Mouse (Mus musculus): ENCODE data around the gene Tanc1. TPM values are rescaled to one million over a fixed set of nuclear protein-coding genes. Genes with fewer than 3 reads are reported as not detected.

Tanc1 gene
- total RNA-seq, 2 experiments from 2014 or later, result 18.9 to 31.4 TPM

DNA sequence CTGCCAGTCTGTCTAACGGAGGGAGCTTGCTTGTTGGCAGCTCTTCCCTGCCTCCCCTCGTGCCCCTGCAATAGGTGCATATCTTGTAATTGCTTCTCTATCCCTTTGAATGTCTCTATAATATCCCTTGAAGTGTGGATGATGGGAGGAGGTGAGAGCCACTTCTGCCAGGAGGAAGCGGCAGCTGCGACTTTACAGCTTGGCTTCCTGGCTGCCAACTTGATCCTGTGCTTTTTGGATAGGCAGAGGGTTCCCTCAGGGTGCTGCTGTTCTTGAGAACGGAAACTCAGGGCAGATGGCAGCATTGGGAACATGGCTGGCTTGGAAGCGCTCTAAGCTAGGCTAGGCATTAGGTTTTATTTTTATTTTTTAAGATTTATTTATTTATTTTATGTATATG is 183.0 kb downstream of the Tanc1 start:
- no peak for DNase-seq

DNA sequence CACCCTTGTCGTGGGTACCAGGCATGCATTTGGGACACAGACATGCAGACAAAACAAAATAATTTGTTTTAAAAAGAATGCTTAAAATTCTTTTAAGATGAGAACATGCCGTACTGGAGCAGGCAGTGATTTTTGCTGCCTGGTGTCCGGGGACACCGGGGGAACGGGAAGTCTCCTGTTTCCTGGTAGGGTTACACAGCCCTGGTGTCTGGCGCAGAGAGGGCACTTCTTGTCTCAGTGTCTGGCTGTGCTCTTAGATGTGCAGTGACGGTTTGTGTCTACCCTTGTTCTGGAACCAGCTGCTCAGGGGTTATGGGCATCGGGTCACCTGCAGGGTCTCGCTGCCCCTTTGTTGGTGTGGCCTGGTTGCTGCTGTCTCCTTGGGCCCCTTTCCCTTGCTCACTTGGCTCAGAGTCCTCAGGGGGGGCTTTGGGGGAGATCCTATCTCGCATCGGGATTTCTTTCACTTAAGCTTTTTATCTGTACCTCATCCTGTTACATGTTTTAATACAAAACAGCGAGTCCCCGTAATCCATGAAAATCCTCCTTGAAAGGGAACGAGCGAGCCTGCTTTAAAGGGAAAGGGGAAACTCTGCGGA is 187.2 kb downstream of the Tanc1 start:
- peak; percentile 9 for DNase-seq

DNA sequence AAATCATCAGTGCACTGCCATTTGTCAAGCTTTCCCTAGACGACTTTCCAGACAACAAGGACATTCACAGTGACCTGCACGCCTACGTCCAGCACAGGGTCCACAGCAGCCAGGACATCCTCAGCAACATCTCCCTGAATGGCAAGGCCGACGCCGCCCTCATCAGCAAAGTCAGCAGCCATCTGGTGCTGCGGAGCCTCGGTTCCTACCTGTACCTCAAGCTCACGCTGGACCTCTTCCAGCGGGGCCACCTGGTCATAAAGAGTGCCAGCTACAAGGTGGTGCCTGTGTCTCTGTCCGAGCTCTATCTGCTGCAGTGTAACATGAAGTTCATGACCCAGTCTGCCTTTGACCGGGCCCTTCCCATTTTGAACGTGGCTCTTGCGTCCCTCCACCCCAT is 187.7 kb downstream of the Tanc1 start:
- no peak for DNase-seq

DNA sequence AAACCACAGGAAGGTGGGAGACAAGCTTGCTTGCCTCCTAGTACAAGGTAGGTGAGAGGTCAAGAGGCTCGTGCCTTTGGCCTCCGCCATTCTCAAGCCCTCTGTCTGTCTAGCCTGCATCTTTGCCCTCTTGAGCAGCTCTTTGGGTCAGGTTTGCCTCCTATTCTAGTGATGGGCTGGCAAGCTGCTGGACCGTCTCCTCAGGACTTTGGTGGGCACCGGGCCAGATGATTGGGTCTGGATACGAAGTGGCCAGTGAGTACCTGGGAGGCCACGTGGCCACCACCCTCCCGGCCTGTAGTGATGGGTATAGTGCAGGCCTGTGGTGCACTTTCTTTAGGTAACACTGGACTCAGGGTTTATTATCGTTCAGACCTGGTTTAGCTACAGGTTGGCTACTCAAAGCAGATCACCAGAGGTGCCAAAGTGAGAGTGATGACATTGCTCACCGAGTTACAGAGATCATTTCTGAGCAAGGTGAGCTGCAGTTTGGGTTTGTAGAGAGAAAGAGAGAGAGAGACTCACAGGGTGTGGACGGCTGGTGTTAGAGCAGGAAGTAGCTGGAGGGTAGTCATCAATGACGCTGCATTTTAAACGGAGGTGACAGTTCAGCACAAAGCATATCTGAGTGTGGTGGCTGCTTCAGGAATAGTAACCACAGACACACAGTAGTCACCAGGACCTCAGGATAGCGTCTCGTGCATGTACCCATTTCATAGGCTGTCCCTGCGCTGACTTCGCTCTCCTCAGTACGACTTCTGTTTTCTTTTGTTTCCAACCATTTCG is 188.8 kb downstream of the Tanc1 start:
- DNase-seq, result no peak

DNA sequence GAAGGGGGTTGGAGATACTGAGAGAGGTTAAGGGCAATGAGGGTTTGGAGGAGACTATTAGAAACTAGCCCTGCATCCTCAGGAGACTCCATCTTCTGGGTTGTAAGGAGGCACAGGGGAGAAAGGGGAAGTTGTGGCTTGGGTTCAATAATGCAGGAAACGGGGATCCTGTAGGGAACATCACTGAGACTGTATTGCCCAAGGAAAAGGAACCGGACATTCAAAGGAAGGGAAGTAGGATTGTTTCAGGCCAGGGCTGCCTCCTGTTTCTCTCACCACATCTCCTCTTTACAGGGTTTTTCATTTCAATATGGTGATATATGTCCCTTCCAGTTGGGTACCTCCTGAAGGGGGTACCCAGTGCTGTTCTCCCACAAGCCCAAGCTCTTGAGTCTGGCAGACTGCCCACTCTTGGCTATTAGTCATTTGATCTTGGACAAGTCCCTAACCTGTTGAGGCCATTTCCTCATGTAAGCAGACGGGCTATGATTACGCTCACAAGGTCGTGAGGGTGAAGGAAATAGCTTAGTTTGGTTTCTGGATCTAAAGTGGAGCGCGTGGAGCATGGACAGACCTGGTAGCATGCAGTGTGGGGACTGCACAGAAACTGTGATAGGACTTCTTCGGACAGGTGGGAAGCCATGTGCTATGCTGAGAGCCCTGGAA is 191.0 kb downstream of the Tanc1 start:
- DNase-seq, result peak; percentile 28

DNA sequence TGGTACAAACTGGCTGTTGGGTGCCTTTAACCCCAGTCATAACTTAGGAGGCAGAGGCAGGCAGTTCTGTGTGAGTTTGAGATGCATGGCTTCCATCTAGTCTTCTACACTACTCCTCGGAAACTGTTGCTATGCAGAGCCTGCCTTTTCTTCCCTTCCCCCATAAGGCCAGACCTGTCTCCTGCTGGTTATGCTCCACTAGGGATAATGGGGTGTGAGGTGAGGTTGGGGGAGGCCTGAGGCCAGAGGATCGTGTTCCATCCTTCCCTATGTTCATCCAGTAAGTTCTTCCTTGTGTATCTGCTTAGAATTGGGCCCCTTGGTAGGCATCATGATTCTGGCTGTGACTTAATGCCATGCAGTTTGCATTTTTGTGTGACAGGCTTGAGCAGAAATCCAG is 193.8 kb downstream of the Tanc1 start:
- no peak for DNase-seq

DNA sequence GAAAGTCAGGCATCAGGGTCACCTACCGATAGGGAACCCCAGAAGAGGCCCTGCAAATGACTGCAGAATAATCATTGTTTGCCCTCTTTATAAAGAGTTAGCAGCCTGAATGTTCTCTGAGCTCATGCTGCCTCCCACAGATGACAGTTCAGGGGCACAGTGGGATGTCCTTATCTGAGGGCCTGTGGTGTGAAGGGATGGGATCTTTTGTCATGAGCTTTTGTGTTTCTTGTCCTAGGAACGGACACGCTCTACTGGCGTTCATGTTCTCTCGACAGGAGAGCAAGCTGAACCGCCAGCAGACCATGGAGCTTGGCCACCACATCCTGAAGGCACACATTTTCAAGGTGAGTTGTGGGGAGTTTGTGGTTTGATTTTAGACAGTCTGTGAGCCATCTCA is 194.2 kb downstream of the Tanc1 start:
- DNase-seq, result no peak

DNA sequence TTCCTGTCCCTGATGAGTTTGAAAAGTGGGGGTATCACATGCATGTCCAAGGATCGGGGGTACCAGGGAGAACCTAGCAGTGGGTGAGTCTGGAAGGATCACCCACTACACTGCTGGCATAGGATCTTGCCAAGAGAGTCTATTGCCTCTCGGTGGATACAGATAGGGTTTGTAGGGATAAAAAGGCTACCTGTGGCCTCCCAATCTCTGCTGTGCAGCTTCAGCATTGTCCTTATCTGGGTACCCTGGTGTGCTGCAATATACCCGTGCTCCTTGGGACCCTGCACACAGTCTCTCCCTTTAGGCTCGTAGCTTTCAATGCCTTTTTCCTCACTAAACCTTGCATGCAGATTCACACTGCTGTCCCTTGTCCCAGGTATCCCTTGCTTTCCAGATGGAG is 196.8 kb downstream of the Tanc1 start:
- DNase-seq, result no peak

DNA sequence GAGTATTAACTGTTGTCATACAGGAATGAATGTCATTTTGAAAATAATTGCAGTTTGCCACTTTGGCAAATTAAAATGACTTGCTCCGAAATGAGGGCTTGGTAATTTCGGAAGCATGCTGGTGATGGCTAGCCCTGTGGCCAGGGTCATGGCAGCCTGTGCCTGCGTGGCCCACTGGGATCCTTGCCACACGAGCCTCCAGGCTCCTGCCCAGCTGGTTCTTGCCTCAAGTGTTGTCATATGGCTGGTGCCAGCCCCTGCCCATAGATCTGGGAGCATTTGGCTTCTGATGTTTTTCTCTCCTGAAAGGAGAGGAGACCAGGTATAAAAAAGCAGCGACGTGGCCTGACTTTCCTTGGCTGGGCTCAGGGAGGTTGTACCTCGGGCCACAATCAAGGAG is 198.2 kb downstream of the Tanc1 start:
- peak; percentile 67 for DNase-seq

DNA sequence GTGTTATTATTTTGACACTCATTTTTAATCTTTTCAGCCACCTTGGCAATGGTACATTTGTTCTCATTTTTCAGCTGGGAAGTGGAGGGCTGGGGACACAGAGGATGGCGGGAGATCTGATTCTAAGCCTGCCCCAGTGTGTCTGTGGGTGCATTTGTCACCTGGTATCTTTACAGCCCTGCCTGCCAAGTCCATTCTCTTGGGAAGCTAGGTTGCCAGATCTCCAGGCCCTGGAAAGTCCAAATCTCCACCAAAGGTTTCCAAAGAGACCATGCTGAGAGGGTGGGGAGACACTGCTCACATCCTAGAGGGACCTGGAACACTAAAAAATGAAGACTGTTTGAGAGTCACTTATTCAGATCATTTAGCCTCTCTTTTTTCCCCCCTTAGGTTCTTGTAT is 199.4 kb downstream of the Tanc1 start:
- peak; percentile 63 for DNase-seq

DNA sequence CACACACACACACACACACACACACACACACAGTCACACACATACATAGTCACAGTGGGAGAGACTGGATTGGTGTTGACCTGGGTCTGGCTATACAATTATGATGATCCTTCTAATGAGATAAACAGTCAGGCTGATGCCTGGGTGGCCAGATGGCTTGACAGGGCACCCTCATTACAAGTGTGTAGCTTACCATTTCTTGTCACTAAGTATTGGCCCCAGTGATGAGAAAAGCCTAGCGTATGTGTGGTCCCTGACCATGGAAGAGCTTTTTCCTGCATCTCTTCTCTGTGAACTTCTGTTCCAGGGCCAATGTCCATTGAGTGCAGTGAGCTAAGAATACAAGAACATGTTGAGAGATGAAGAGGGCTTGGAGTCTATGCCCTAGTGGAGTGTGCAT is 200.8 kb downstream of the Tanc1 start:
- no peak for DNase-seq

DNA sequence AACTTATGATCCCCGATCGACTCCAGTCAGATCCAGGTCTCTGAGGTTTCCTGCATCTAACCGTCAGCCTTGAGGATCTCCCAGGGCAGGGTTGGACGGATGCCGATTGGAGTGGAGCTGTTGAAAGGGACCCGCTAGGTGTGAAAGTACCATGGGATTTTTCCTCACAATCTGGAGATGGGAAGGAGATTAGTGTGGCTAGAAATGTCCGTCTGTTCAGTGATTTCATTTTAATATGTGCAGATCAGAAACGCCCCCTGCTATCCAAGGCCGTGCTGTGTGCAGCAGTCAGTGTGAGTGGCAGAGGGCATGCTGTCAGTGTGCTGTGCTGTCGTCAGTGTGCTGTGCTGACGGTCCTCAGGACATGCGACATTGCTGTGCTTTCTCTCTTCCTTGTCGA is 201.6 kb downstream of the Tanc1 start:
- DNase-seq, result peak; percentile 26

DNA sequence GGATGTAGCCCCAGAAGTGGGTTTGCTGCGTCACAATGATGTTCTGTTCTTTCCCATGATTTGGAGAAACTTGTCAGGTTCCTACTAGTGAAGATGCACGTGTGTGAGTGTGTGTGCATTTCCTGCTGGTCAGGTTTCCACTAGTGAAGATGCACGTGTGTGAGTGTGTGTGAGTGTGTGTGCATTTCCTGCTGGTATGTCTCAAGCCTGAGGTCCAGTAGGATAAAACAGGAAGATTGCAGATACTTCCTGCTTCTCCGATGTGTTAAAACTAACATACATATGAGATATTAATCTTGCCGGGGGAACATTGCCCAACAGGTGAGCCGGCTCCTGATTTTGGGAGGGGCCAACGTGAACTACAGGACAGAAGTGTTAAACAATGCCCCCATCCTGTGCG is 203.2 kb downstream of the Tanc1 start:
- no peak for DNase-seq

DNA sequence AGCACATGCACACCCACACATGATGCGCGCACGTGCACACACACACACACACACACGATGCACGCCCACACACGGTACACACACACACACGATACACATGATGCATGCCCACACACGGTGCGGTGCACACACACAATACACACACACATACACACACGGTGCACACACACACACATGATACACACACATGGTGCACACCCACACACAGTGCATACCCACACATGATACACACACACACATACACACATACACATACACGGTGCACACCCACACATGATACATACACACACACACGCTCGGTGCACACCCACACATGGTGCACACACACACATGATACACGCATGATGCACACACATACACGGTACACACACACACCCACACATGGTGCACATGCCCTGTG is 206.8 kb downstream of the Tanc1 start:
- DNase-seq, result no peak

DNA sequence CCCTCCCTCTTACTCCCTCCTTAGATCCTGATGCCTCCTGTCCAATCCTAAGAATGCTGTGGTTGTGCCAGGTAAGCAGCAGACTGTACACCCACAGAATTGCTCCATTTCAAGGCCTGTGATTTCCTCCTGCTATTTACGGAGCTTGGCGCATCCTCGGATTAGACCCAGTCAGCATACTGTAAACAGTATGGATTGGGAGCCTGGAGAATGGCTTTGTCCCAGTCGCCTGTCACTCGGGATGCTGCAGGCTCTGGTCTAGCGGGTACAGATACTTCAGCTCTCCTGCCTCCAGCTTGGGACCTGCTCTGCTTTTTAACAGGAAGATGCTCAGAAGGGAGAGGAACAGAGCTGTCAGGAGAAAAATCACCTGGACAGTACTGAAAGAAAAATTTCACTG is 207.6 kb downstream of the Tanc1 start:
- no peak for DNase-seq

DNA sequence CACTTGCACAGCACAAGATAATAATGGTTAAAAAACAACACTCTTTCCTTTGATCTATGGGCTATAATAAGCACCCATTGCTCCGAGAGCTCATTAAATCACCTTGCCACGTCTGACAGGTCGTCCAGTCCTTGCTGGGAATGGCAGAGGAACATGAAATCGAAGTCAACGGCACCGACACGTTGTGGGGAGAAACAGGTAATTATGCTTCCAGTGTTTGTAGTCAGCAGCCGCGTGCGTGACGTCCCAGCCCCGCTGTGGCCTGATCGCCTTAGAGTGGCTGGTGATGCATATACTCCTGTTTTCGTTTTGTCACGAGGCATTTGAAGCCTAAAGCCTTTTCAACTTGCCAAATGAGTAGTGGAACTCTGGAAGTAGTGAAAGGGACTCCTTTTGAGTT is 208.2 kb downstream of the Tanc1 start:
- DNase-seq, result no peak

DNA sequence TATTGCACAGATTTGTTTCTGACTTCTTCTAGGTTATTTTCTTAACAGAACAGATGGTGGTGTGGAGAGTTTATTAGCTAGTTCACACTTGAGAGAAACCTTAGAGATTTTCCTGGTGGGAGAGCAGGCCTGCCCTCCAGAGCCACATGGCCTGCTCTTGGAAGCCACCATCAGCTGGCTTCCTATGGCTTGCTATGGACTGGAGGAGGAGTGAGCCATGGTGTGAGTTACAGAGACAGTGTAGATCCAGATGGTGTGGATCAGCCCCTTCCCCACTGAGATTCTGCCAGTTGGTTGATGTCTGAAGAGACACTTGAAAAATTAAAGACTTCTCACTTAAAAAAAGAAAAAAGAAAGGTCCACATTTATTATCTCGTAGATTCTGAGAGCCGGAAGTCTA is 209.2 kb downstream of the Tanc1 start:
- DNase-seq, result no peak

DNA sequence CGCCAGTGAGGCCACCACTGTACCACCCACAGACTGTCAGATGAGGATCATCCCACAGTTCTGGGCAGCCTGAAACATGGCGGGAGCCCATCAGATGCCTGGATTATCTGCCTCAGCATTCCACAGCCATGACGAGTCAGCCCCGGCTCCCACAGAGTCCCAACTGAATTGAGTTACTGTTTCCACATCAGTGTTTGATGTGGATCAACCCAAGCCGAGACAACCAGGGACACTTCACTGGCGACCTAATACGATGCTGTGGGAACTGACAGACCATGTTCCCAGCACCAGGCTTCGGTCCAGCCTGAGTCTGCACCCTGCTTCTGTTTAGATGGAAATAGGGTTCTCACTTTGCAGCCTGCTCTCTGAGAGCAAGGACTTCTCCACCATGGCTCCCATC is 212.4 kb downstream of the Tanc1 start:
- no peak for DNase-seq

DNA sequence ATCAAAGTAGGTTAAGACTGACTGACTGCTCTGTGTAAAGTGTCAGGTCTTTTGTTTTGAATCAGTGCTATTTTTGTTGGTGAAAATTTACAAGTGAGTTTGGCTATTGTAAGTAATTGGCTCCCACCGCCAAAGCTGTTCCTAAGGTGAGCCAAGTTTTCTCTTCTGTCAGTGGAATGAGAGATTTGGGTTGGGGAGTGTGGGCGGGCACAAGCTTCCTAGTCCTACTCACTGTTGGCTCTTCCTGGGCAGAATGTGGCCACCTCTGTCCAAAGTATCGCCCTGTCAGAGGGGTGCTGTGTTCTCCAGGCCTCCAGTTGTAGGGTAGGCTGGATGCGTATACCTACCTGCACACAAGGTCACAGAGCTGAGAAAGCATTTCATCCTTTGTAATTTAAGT is 213.5 kb downstream of the Tanc1 start:
- DNase-seq, result no peak

DNA sequence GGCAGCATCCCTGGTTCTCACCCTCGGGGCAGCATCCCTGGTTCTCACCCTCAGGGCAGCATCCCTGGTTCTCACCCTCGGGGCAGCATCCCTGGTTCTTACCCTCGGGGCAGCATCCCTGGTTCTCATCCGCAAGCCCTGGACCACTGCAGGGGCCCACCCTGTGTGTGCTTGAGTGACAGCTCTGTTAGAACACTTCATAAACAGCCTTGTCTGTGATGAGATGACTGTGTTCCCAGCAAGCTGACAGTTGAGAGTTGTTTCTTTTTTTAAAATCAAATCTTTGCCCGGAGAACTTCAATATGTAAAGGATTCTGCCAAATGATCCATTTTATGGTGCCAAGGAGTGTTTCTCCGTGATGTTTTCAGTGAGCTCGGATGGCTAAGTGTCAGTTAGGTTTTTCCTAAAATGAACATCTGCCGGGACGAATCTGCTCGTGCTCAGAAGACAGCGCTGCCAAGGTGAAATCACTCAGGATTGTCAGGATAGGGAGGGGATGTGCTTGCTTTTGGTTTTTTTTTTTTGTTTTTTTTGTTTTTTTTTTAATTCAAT is 216.3 kb downstream of the Tanc1 start:
- DNase-seq, result no peak

DNA sequence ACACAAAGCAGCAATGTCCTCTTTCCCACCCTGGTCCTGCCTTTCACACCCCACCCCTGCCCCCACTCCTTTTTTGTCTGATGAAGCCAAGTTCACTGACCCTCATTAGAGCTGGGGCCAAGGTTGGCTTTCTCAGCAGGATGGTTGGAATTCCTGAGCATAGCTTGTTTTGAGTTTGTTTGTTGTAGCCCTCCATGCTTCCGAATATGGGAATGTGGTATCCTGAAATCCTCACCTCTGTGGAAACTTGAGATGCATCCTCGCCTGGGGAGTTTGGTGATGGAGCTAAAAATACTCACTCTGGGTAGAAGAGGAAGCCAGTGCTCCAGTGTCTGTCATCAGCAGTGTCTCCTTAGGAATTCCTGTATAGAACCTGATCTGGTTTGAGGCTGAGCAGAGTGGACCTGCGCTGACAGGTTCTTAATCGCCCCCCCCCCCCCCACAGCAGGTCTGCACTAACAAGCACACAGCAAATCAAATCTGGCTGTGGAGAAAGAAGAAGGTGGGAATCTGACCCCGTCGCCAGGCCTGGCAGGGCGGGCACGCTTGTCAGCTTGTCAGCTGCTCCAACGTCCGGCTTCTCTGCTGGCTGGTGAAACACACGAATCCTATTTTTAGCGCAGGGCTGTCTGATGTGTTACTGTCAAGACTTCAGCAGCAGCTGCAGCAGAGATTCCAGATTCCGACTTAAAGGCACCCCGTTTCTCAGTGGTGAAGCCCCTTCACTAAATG is 217.1 kb downstream of the Tanc1 start:
- DNase-seq, result peak; percentile 56

DNA sequence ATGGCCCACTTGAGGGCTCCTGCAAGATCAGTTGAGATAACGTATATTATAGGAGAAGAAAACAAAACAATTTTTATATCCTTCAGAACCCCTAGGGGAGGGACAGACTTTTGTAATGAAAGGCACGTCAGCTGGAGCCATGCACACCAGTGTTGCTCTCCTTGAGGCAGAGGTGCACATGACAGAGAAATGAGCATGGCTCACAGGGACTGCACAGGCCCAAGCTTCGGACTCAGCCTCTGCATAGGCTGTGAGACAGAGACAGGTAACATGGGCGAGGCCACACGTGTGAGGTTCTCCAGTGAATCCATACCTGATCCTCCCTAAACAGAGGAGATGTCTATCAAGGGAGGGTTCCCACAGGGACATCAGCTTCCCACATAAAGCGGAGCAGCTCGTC is 217.9 kb downstream of the Tanc1 start:
- no peak for DNase-seq

DNA sequence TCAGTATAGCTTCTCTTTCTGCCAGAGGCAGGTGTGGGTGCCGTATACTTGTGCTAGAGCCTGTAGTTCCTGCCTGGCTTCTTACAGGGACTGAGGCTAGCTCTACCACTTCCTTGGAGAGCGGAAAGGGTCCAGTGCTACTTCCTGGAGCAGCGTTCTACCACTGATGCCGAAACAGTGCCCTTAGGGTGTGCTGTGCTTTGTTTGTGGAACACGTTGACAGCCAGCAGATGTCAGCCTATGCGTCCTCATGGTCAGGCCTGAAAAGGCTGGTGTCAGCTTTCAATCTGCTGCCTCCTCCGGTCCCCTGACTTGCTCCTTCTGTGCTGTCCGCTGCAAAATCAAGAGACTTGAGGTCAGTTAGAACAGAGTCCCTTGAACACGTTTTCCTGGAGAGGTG is 218.3 kb downstream of the Tanc1 start:
- DNase-seq, result no peak
